Mouse (Mus musculus): Measurements from ENCODE around the gene Tsfm.

Gene Tsfm

GRCm38 (mm10) chr10:126987183-126988118, 43.2 kb downstream of the Tsfm start:
- no peak for DNase-seq (ENCODE audit: low read depth, low spot score)

- DNase-seq (ENCODE audit: low read depth, low spot score): no peak
These were observed 44.1 kb downstream of the Tsfm start for GRCm38 (mm10) chr10:126986541-126986961.

- no peak for DNase-seq (ENCODE audit: low read depth, low spot score)
These were observed 45.1 kb downstream of the Tsfm start for GRCm38 (mm10) chr10:126985579-126985978.

GRCm38 (mm10) chr10:126985127-126985526, 45.5 kb downstream of the Tsfm start:
- DNase-seq (ENCODE audit: low read depth, low spot score): no peak

- DNase-seq (ENCODE audit: low read depth, low spot score): no peak
These were observed 46.2 kb downstream of the Tsfm start for GRCm38 (mm10) chr10:126984189-126985004.

GRCm38 (mm10) chr10:126983193-126983725, 47.4 kb downstream of the Tsfm start:
- no peak for DNase-seq (ENCODE audit: low read depth, low spot score)

GRCm38 (mm10) chr10:126981746-126982145, 48.9 kb downstream of the Tsfm start:
- DNase-seq (ENCODE audit: low read depth, low spot score): no peak

GRCm38 (mm10) chr10:126980933-126981530, 49.6 kb downstream of the Tsfm start:
- DNase-seq (ENCODE audit: low read depth, low spot score): no peak

- DNase-seq (ENCODE audit: low read depth, low spot score): no peak
These were observed 50.3 kb downstream of the Tsfm start for GRCm38 (mm10) chr10:126980221-126980932.

- DNase-seq (ENCODE audit: low read depth, low spot score): peak; percentile 40
These were observed 50.9 kb downstream of the Tsfm start for GRCm38 (mm10) chr10:126979636-126980151.

GRCm38 (mm10) chr10:126979121-126979635, 51.5 kb downstream of the Tsfm start:
- peak; percentile 37 for DNase-seq (ENCODE audit: low read depth, low spot score)

- DNase-seq (ENCODE audit: low read depth, low spot score): peak; percentile 94
These were observed 52.2 kb downstream of the Tsfm start, which contains the start of gene Ctdsp2 for GRCm38 (mm10) chr10:126978277-126978994. Gene Ctdsp2, plus strand, starts transcription at chr10:126978717.

GRCm38 (mm10) chr10:126977076-126977475, 53.6 kb downstream of the Tsfm start:
- no peak for DNase-seq (ENCODE audit: low read depth, low spot score)

- no peak for DNase-seq (ENCODE audit: low read depth, low spot score)
These were observed 54.9 kb downstream of the Tsfm start for GRCm38 (mm10) chr10:126975706-126976105.

- no peak for DNase-seq (ENCODE audit: low read depth, low spot score)
These were observed 57.7 kb downstream of the Tsfm start for GRCm38 (mm10) chr10:126972988-126973387.

GRCm38 (mm10) chr10:126972051-126972725, 58.5 kb downstream of the Tsfm start:
- DNase-seq (ENCODE audit: low read depth, low spot score): no peak

GRCm38 (mm10) chr10:126971363-126972050, 59.1 kb downstream of the Tsfm start:
- no peak for DNase-seq (ENCODE audit: low read depth, low spot score)

- DNase-seq (ENCODE audit: low read depth, low spot score): no peak
These were observed 66.8 kb downstream of the Tsfm start for GRCm38 (mm10) chr10:126963821-126964220.

GRCm38 (mm10) chr10:126962966-126963330, 67.7 kb downstream of the Tsfm start:
- DNase-seq (ENCODE audit: low read depth, low spot score): no peak
